Mouse (Mus musculus) lung, adult 2 months (tissue): ENCODE results near the gene Tes.

Experiments used
- CTCF ChIP-seq: fragments of 200-500 bp; IDR thresholded peaks from 2 replicates; pipeline ENCODE4 v1.5.1; 2011; ENCODE audit warnings: mild to moderate bottlenecking, low read length, control low read depth; ENCODE audit not compliant: insufficient read depth
- POLR2A ChIP-seq: fragments of 200-500 bp; IDR thresholded peaks from 2 replicates; pipeline ENCODE4 v1.6.1; 2011; ENCODE audit warnings: low read depth, mild to moderate bottlenecking, control low read depth, low read length, borderline replicate concordance; ENCODE audit errors: extremely low read depth

- TF ChIP-seq CTCF: no peak
- TF ChIP-seq POLR2A: no peak
Measured at GRCm38 (mm10) chr6:17062366-17062765, 2.6 kb upstream of the Tes start.
